Mouse (Mus musculus) lung, adult 2 months (tissue): ENCODE measurements around the gene Gm11037.

Experiments
- CTCF ChIP-seq: fragments of 200-500 bp; IDR thresholded peaks from 2 replicates; pipeline ENCODE4 v1.5.1; 2011; ENCODE audit warnings: mild to moderate bottlenecking, low read length, control low read depth; ENCODE audit not compliant: insufficient read depth
- POLR2A ChIP-seq: fragments of 200-500 bp; IDR thresholded peaks from 2 replicates; pipeline ENCODE4 v1.6.1; 2011; ENCODE audit warnings: low read depth, mild to moderate bottlenecking, control low read depth, low read length, borderline replicate concordance; ENCODE audit errors: extremely low read depth

GRCm38 (mm10) chr2:131159491-131159910 lies 26.2 kb downstream of the Gm11037 start:
- TF ChIP-seq CTCF (no peak), POLR2A (no peak)
